Mouse (Mus musculus) lung, embryonic 14.5 days (tissue): ENCODE measurements at regions not wholly inside any gene's neighbourhood (a gene's known extent, or its start where the extent isn't known, plus 50 kb on each side); places are given as distances from the start of the nearest gene placed in this dataset.

Source experiments
- ATAC-seq: fragments of 200-750 bp; cut with Nextera tagmentation; 2 replicates; pipeline ENCODE4 v1.8.0; 2017; ENCODE audit warnings: mild to moderate bottlenecking, moderate TSS enrichment, moderate library complexity; ENCODE audit not compliant: insufficient read depth
- DNase-seq: peaks from one replicate; pipeline ENCODE4 v3.0.0-alpha.2; 2015
- H3K27ac ChIP-seq: fragments of 300-500 bp; sonication (generic); 2 replicates; pipeline ENCODE4 v1.5.1; 2014; ENCODE audit warnings: low read depth, mild to moderate bottlenecking, moderate library complexity
- H3K27me3 ChIP-seq: fragments of 300-500 bp; sonication (generic); 2 replicates; pipeline ENCODE4 v1.6.1; 2014; ENCODE audit warnings: low read length, control low read depth; ENCODE audit not compliant: insufficient read depth
- H3K36me3 ChIP-seq: fragments of 300-500 bp; sonication (generic); 2 replicates; pipeline ENCODE4 v1.6.1; 2014; ENCODE audit warnings: control low read depth; ENCODE audit not compliant: insufficient read depth
- H3K4me1 ChIP-seq: fragments of 300-500 bp; sonication (generic); 2 replicates; pipeline ENCODE4 v1.6.1; 2014; ENCODE audit warnings: antibody characterized with exemption, control low read depth; ENCODE audit not compliant: insufficient read depth
- H3K4me2 ChIP-seq: fragments of 300-500 bp; sonication (generic); 2 replicates; pipeline ENCODE4 v1.6.1; 2014; ENCODE audit warnings: mild to moderate bottlenecking
- H3K4me3 ChIP-seq: fragments of 300-500 bp; sonication (generic); 2 replicates; pipeline ENCODE4 v1.5.1; 2014; ENCODE audit warnings: low read depth, low read length
- H3K9ac ChIP-seq: fragments of 300-500 bp; sonication (generic); 2 replicates; pipeline ENCODE4 v1.6.1; 2014
- H3K9me3 ChIP-seq: fragments of 300-500 bp; sonication (generic); 2 replicates; pipeline ENCODE4 v1.6.1; 2016; ENCODE audit warnings: low read depth, low read length, control low read depth
- CTCF ChIP-seq: IDR thresholded peaks from 2 replicates; pipeline ENCODE4 v1.5.1; 2016; ENCODE audit warnings: antibody characterized with exemption, low read depth
- WGBS: fragments of 180-500 bp; shearing (Covaris S2); extraction: QIAGEN DNeasy Blood & Tissue Kit; methylation state at CpG from one replicate; pipeline ENCODE4 v1.1.7; 2014; 5-methylcytosine and 5-hydroxymethylcytosine counted together

DNA sequence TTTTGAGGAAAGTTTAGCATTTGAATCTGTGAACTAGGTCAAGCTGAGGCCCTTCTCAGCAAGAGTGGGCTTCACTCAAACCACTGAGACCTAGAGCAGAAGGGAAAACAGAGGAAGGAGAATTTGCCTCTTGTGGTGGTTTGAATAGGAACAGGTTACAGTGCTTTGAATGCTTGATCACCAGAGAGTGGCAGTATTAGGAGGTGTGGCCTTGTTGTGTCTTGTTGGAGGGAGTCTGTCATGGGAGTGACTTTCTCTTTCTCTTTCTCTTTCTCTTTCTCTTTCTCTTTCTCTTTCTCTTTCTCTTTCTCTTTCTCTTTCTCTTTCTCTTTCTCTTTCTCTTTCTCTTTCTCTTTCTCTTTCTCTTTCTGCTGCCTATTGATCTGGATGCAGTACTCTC is 94.0 kb upstream of the Ralgapa2 start:
- ATAC-seq, result no peak
- H3K9me3 ChIP-seq, result no peaks in the 10 kb centered on the region
- no peak overlapping the region for H3K4me2 ChIP-seq
- H3K4me3 ChIP-seq, result no peak overlapping the region
- TF ChIP-seq CTCF, result no peak
- H3K27ac ChIP-seq, result no peak overlapping the region
- no peaks in the 10 kb centered on the region for H3K4me1 ChIP-seq
- no peaks in the 10 kb centered on the region for H3K36me3 ChIP-seq
- no peak overlapping the region for H3K9ac ChIP-seq
- no peaks in the 10 kb centered on the region for H3K27me3 ChIP-seq
- DNase-seq, result no peak

DNA sequence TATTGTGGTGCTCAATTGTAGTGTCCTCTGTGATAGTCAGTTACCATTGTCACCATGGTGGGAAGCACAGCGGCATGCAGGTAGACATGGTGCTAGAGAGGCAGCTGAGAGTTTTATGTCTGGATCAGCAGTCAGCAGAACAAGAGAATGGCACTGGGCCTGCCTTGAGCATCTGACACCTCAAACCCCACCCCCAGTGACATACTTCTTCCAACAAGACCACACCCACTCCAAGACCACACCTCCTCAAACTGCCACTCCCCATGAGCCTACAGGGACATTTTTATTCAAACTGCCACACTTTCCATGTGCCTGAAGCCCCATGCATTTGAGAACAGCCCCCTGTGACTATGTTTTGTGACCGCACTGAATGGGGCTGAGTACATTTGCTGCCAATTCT is 98.8 kb upstream of the Ralgapa2 start:
- H3K9me3 ChIP-seq, result no peaks in the 10 kb centered on the region
- 93% methylated on average over 2 of the region's 2 CpGs for WGBS

DNA sequence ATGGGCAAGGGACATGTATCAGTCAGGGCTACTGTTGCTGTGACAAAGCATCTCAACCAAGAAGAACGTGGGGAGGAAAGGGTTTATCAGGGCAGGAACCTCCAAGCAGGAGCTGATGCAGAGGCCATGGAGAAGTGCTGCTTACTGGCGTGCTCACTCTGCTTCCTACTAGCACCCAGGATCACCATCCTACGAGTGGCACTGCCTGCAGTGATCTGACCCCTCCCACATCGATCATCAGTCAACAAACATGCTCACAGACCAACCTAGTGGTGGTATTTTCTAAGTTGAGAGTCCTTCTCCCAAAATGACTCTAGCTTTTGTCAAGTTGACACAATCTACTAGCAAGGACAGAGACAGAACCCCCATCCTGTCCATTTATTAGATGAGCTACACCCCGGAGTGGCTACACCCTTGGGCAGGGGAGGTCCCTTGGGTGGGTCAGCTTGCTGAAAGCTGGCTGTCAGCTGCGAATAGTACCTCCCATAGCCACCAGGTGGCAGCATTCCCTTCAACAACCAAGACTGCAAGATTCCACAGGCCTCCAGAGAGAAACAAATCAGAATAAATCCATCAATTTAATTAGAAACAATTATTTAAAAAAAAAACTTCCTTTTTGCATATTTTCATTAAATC is 99.9 kb upstream of the Ralgapa2 start:
- no peak overlapping the region for H3K4me3 ChIP-seq
- H3K27me3 ChIP-seq, result no peaks in the 10 kb centered on the region
- DNase-seq, result peak; percentile 88
- peak; percentile 86 for TF ChIP-seq CTCF
- 40% methylated on average over 6 of the region's 6 CpGs for WGBS
- ATAC-seq, result peak; percentile 58; the same call in 1 of the 2 replicates
- peak overlapping the region; percentile 62; the same call in 1 of the 2 replicates for H3K4me2 ChIP-seq
- no peaks in the 10 kb centered on the region for H3K9me3 ChIP-seq
- H3K36me3 ChIP-seq, result no peaks in the 10 kb centered on the region
- H3K27ac ChIP-seq, result no peak overlapping the region
- no peak overlapping the region for H3K9ac ChIP-seq
- H3K4me1 ChIP-seq, result no peaks in the 10 kb centered on the region

More for the DNA sequence above, 98.8 kb upstream of the Ralgapa2 start:
- H3K27ac ChIP-seq, result no peak overlapping the region
- ATAC-seq (no peak), DNase-seq (no peak)
- H3K4me3 ChIP-seq, result no peak overlapping the region
- H3K4me2 ChIP-seq, result no peak overlapping the region
- no peak overlapping the region for H3K9ac ChIP-seq
- TF ChIP-seq CTCF, result no peak
- no peaks in the 10 kb centered on the region for H3K36me3 ChIP-seq
- H3K27me3 ChIP-seq, result no peaks in the 10 kb centered on the region
- H3K4me1 ChIP-seq, result no peaks in the 10 kb centered on the region

DNA sequence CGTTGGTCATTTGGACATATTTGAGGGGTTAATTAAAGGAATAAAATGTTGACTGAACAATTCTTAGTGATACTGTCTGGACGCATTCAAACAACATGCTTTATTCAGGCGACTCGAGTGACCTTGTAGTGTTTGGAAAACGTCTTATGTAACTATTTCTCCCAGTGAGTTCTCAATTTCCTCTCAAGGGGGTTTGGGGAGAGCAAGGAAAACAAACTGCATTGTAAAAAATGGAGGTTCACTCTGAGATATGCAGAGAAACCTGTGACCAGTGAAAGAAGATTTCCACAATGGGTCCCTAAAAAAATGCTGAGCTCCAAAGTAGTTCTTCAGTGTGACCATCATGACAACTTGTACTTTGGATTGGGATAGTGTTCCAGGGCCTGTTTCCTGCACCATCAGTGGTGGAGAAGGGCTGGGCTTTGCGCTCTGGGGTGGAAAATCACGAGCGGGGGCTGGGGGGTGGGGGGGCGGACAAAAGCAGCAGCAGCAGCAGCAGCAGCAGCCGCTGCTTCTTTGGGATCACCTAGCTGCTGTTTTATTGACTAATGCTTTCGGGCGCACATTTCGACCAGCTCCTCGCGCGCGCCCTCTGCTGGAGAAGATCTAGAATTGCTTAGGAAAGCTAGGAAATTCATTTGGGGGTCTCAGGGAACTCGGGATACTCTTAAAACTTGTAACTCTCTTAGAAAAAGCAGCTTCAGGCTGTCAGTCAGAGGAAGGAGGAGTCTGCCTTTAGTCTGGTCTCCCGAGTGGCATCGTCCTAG is 100.6 kb upstream of the Ralgapa2 start:
- peak; percentile 82 for TF ChIP-seq CTCF
- Histone ChIP-seq H3K27me3 (no peaks in the 10 kb centered on the region), H3K9me3 (no peaks in the 10 kb centered on the region), H3K4me1 (no peaks in the 10 kb centered on the region), H3K4me2 (peak overlapping the region; percentile 62), H3K36me3 (no peaks in the 10 kb centered on the region), H3K4me3 (no peak overlapping the region), H3K9ac (no peak overlapping the region), H3K27ac (no peak overlapping the region)
- peak; percentile 38; the same call in 1 of the 2 replicates for ATAC-seq
- 4% methylated on average over 20 of the region's 20 CpGs for whole genome bisulfite sequencing
- DNase-seq, result peak; percentile 76

DNA sequence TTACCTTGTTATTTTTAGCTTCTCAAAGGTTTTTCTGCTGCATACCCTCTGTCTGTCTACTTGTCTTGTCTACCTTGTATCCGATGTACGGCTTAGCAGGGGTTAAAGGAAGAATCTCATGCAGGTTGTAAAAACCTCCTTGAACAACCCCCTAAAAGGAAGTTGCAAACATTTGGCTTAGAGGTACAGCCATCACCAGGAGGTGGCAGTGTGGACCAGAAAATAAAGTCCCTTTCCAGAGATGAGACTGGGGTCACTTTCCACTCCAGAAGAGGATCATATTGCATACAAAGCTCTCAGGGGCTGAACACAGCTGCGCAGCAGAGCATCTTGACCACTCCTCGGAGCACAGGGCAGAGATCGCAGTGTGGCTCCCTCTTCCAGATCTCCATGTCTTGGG is 109.0 kb upstream of the Ralgapa2 start:
- 9% methylated on average over 5 of the region's 5 CpGs for WGBS
- Histone ChIP-seq H3K9me3 (no peaks in the 10 kb centered on the region), H3K4me2 (no peak overlapping the region), H3K4me1 (no peaks in the 10 kb centered on the region), H3K9ac (no peak overlapping the region), H3K36me3 (no peaks in the 10 kb centered on the region), H3K27me3 (no peaks in the 10 kb centered on the region), H3K4me3 (no peak overlapping the region), H3K27ac (no peak overlapping the region)
- peak; percentile 89 for ATAC-seq
- peak; percentile 72 for TF ChIP-seq CTCF
- peak; percentile 88 for DNase-seq

DNA sequence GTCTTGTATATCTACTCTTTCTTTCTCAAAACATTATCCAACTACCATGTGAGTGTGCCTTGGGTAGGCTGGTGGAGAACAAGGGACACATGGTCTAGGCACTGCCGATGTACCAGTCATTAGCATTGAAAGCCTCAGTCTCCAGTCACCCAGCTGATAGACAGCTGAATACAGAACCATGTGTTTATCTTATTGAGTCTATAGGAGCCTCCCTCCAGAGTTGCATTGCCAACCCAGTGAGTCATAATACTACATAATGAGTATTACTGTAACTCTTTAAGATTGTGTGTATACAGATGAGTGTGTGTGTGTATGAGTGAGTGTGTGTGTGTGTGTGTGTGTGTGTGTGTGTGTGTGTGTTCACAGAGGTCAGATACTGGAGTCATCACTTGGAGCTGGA is 110.9 kb upstream of the Ralgapa2 start:
- no peaks in the 10 kb centered on the region for H3K4me1 ChIP-seq
- ATAC-seq (no peak), DNase-seq (no peak)
- no peaks in the 10 kb centered on the region for H3K36me3 ChIP-seq
- 82% methylated on average over 1 of the region's 1 CpGs for WGBS
- no peak overlapping the region for H3K9ac ChIP-seq
- no peak overlapping the region for H3K4me2 ChIP-seq
- H3K9me3 ChIP-seq, result no peaks in the 10 kb centered on the region
- H3K27me3 ChIP-seq, result no peaks in the 10 kb centered on the region
- H3K27ac ChIP-seq, result no peak overlapping the region
- TF ChIP-seq CTCF, result no peak
- H3K4me3 ChIP-seq, result no peak overlapping the region

DNA sequence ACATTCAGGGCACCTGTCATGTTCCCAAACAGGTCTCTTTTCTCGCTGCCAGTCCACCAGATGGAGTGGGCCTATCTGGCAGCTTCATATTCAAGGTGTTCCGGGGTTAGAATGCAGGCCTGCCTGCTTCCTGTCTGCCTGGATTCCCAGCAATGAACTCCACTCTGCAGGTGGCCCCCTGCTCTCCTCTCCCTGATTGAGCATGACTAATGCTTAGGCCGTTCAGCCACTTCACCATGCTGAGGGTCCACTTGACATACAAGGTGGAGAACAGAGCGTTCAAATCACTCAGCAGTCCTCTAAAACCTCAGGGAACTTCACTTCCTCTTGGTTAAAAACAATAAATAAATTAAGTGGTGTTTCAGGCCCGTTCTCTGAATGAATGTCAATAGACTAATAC is 112.1 kb upstream of the Ralgapa2 start:
- TF ChIP-seq CTCF, result no peak
- DNase-seq, result peak; percentile 54
- H3K4me1 ChIP-seq, result no peaks in the 10 kb centered on the region
- H3K9me3 ChIP-seq, result no peaks in the 10 kb centered on the region
- WGBS, result 41% methylated on average over 5 of the region's 5 CpGs
- H3K36me3 ChIP-seq, result no peaks in the 10 kb centered on the region
- no peak overlapping the region for H3K27ac ChIP-seq
- no peaks in the 10 kb centered on the region for H3K27me3 ChIP-seq
- no peak overlapping the region for H3K4me3 ChIP-seq
- no peak overlapping the region for H3K9ac ChIP-seq
- no peak overlapping the region for H3K4me2 ChIP-seq
- ATAC-seq, result peak; percentile 82
